Mouse (Mus musculus) CD8-positive naive resting alpha-beta T cell, adult 2 months (primary cell): ENCODE data around the gene Flrt1.
"Not testable (repeated sequence)": the region's sequence is repeated elsewhere in the genome, so short reads cannot be mapped to it uniquely, and the experiment has no call there.

Experiments used
- DNase-seq, 2 experiments: peaks; one replicate each; pipeline ENCODE4 v3.0.0; 2022; ENCODE audit warnings: low read depth in 2 of 2, low spot score in 2 of 2

The Flrt1 gene

GRCm38 (mm10) chr19:7103993-7104401 lies 1.5 kb downstream of the Flrt1 start:
- DNase-seq = no peak

DNA sequence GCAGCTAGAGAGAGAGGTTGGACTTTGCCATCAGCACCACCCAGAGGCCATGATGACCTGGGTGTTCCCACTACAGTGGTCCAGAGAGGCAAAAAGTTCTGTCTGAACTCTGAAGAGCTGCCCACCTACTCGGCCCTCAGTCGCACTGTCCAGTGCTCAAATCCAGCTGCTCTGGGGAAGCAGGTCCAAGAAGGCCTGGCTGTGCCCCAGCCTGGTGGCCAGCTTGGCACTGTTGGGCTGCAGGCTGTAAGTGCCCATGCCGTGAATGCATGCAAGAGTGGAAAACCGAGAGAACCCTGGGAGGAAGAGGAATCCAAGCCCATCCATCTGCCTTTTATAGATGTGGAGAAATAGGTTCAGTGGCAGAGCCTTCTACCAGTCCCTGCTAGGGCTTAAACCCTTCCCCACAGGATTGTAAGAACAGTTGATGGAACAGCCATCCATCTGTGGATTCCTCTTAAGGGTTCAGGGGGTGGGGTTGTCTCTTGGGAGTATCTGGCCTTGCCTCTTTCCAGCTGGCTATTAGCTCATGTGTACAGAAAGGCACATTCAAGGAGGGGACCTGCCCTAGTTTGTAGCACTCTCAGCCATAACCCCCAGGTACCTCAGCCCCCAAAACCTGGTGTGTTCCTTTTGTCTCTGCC lies 2.1 kb downstream of the Flrt1 start:
- no peak for DNase-seq

DNA sequence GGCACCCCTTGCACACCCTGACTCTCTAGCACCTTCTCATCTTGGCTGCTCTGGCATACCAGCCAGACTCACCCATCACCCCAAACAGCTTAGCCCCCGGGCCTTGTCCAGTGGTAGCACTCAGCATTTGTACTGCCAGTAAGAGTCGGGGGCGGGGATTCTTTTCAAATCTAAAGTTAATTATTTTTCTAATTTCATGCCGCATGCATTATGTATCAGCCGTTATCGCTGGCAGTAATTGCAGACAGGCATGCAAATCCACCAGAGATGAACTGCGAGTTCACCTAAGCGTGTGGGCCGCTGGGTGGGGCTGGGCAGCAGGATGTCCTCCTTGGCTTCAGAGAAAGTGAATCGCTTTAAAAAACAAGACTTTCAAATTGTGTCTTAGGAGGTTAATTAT lies 3.5 kb downstream of the Flrt1 start:
- no peak for DNase-seq

DNA sequence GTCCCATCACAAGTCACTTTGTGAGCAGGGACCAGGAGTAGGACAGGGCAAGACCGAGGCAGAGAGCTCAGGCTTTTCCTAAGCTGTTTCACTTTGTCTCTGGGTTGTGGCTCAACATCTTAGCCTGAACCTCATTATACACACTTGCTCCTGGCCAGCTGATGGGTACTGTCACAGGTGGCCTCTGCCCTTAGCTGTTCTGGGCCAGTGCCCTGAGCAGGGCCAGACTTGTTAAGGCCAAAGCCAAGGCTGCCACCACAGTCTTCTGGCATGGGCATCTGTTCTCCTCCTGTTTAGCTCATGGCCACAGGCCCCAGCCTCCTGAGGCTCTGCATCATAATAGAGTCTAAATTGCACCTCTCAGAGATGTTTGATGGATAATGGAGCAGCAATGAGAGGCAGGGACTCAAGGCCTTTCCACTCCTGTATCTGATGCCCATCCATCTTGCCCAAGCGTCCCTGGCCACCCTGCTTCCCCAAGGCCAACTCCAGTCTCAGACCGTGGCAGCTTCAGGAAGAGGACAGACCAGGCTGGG lies 5.8 kb downstream of the Flrt1 start:
- DNase-seq = no peak

- DNase-seq = no peak
Measured at GRCm38 (mm10) chr19:7092756-7093155, 12.8 kb downstream of the Flrt1 start.

- DNase-seq = no peak
Measured at GRCm38 (mm10) chr19:7091448-7092050, 14.0 kb downstream of the Flrt1 start.

GRCm38 (mm10) chr19:7090369-7091064 lies 15.0 kb downstream of the Flrt1 start:
- no peak for DNase-seq

GRCm38 (mm10) chr19:7089842-7090251 lies 15.7 kb downstream of the Flrt1 start:
- no peak for DNase-seq

DNA sequence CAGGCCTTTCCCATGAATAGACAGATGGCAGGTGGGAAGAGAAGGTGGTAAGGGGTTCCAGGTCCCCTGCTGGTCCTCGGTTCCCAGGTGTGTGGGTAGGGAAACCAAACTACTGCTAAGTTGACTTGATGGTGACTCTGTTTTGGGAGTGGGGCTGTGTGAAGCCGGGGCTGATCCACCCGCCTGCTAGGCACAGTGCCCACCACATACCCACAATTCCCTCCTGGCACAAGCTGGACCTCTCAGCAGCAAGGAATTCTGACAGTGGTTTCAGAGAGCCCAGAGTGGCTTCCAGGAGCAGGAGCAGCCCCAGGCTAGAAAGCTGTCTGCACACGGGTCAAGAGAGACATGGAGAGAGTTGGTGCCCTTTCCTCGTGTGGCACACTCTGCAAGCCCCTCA lies 16.5 kb downstream of the Flrt1 start:
- no peak for DNase-seq

GRCm38 (mm10) chr19:7088558-7088957 lies 17.0 kb downstream of the Flrt1 start:
- no peak for DNase-seq

GRCm38 (mm10) chr19:7084734-7085133 lies 20.8 kb downstream of the Flrt1 start:
- no peak for DNase-seq

- DNase-seq = no peak
Measured at GRCm38 (mm10) chr19:7083035-7083794, 22.3 kb downstream of the Flrt1 start.

DNA sequence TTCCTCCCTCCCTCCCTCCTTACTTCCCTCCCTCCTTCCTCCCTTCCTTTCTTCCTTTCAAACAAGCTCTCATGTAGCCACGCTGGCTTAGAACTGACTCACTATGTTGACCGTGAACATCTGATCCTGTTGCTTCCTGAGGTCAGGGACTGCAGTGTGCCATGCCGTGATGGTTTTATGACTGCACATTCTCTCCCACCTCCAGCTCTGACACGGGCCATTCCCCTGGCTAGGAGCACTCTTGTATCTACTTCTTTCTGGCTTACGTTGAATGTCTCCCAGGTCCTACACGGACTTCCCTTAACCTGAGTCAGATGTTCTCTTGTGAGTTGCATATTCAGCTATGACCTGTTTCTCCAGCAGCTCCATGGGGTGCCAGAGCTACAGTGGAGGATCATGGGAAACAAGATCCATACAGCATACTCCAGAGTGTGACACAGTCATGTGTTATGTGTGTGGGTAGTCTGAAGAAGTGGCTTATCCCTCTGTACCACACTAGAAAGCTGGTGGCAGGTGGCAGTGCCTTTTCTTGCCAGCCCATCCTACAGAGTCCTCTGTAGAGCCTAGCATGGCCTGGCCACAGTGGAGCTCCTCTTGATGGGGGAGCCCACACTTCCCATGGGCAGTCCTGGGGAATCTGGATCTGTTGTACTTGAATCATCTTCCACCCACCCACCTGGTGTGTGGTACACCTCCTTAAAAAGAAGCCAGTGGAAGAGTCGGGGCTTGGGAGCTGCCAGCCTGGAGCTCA lies 23.8 kb downstream of the Flrt1 start:
- no peak for DNase-seq

DNA sequence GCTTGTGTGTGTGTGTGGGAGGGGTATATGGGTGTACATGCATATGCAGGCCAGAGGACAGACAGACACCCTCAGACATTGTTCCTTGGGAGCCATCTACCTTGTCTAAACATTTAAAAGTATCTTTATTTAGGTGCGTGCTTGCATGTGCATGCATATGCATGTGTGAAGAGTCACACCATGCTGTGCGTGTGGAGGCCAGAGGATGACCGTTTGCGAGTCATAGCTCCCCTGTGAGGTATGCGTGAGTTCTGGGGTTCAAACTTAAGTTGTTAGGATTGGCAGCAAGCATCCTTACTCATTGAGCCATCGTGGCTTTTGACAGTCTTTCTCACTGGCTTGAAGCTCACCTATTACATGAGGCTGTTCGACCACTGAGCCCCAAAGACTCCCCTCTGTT lies 27.3 kb downstream of the Flrt1 start:
- no peak for DNase-seq

DNA sequence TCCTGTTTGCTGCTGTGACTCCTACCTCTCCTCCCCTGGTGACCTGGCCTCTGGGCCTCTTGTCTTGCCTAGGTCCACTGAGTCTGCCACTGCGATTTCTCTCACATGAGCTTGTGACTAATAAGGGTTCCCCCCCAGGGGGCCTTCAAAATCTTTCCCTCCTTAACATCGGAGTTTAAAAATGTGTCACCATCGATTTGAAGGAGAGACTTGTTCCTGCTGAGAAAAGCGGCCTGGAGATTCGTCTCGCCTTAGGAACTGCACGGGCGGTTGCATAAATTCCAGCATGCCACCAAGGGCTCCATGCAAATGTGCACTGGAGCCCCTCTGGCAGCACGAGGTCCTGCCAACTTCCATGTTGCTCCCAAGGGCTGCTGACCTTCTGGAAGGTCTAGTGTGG lies 27.9 kb downstream of the Flrt1 start:
- no peak for DNase-seq

DNA sequence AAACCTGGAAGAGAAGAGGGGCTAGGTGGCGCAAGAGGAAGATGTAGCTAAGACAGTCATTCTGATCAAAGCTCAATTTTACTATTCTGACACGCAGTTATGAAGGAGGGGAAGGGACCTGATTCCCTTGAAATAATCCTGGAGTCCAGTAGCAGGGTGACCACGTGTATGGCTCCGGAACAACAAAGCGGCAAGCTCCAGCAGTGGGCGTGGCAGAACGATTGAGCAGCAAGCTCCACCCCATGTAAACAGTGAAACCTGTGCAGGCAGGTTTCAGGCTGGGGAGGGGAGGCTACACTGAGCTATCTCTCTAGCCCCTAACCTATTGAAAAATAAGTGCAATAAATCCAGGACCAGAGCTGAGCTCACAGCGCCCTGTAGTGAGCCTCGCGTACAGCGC lies 30.2 kb downstream of the Flrt1 start:
- DNase-seq = not testable (repeated sequence)

DNA sequence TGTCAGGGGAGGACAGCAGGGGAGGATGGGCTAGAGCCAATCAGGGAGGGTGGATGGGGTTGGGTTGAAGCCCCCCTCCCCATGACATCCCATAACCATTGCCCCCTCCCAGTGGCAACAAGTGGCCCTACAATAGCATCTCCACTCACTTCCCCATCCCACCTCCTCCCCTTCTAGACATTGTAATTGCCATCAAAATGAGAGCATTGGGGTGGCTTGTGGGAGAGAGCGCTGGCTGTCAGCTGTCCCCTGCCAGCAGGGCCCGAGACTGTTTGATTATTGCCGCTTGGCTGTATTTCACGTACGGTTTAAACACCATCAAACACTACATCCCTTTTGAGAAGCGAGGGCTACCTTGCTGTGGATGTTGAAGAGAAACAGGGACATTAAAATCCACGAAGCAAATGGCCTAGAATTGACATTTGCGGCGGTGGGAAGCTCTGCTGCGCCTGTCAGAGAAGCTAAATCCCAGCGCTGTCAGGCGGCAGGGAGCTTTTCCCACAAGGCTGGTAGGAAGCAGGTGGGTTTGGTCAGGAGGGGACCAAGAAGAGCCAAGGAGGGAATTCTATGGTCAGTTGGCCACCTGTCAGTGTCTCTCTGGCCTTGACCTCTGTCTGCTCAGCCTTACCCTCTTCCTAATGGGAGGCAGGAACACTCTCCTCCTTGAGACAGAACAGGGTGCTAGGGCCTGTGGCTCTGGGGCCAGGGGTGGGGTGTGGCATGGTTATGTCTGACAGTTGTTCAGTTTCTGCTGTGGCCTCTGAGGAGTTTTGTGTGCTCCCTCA lies 31.3 kb downstream of the Flrt1 start:
- no peak for DNase-seq

GRCm38 (mm10) chr19:7072221-7072620 lies 33.3 kb downstream of the Flrt1 start:
- DNase-seq = no peak

DNA sequence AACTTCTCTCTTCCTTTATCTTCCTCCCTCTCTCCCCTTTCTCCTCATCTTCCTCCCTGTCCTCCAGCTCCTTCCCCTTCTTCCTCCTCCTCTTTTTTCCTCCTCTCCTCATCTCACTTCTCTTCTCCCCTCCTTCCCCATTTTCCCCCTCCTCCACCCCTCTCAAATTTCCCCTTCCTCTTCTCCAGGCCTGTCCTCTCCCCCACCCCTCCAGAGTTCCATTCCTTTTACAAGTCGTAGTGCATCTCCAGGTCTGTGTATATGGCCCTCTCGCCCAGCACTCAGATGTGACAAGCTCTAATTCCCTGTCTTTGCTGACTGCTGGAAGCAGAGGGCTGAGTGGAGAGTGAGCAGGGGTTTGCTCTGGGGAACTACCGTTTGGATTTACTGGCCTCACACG lies 34.8 kb downstream of the Flrt1 start:
- DNase-seq = no peak
